Mouse (Mus musculus) G1E (cell line): Measurements from ENCODE around the gene Miox. TPM values are rescaled to one million over a fixed set of nuclear protein-coding genes. Genes with fewer than 3 reads are reported as not detected.

Experiments
- ATAC-seq: 2 replicates; pipeline ENCODE4 v1.8.0; 2016; ENCODE audit warnings: mild to moderate bottlenecking; ENCODE audit not compliant: insufficient number of reproducible peaks, poor library complexity, low FRiP score, severe bottlenecking; ENCODE audit errors: extremely low read depth
- DNase-seq: peaks from one replicate; pipeline ENCODE4 v3.0.0; 2012; ENCODE audit warnings: low spot score
- H3K27me3 ChIP-seq: 2 replicates; pipeline ENCODE4 v1.6.1; 2012; ENCODE audit warnings: mild to moderate bottlenecking, low read length, inconsistent platforms; ENCODE audit not compliant: insufficient read depth
- H3K36me3 ChIP-seq: replicated peaks from 2 replicates; pipeline ENCODE3; 2012; ENCODE audit warnings: mild to moderate bottlenecking, inconsistent platforms
- H3K4me1 ChIP-seq: 2 replicates; pipeline ENCODE4 v1.6.1; 2012; ENCODE audit warnings: low read depth, low read length, inconsistent platforms, mixed read lengths; ENCODE audit not compliant: insufficient read depth
- H3K4me3 ChIP-seq: 2 replicates; pipeline ENCODE4 v1.5.1; 2012; ENCODE audit warnings: low read depth, mild to moderate bottlenecking, inconsistent platforms, low read length, moderate library complexity, mixed read lengths
- H3K9me3 ChIP-seq: replicated peaks from 2 replicates; pipeline ENCODE4 v1.6.1; 2012; ENCODE audit warnings: inconsistent platforms
- CTCF ChIP-seq: IDR thresholded peaks from 2 replicates; pipeline ENCODE4 v1.5.1; 2012; ENCODE audit warnings: low read depth, low read length, inconsistent platforms, mixed read lengths
- GATA1 ChIP-seq: IDR thresholded peaks from 2 replicates; pipeline ENCODE4 v1.6.1; 2012; ENCODE audit warnings: borderline replicate concordance, low read length, inconsistent platforms, mixed read lengths
- GATA2 ChIP-seq: IDR thresholded peaks from 2 replicates; pipeline ENCODE4 v1.6.1; 2012; ENCODE audit warnings: low read depth, low read length, inconsistent platforms, borderline replicate concordance
- POLR2AphosphoS5 ChIP-seq: IDR thresholded peaks from 2 replicates; pipeline ENCODE4 v1.6.1; 2012; ENCODE audit warnings: low read depth, low read length, inconsistent platforms; ENCODE audit not compliant: insufficient replicate concordance
- TAL1 ChIP-seq: conservative IDR thresholded peaks from 2 replicates; pipeline ENCODE4 v1.6.1; 2012; ENCODE audit warnings: low read depth, low read length, inconsistent platforms, mixed read lengths
- polyA plus RNA-seq: library from polyadenylated mRNA; stranded (reverse); fragments of >175 nt; gene quantifications from 2 replicates; pipeline ENCODE4 v1.2.3, GENCODE M21; 2012
- total RNA-seq, 2 experiments: library from RNA; stranded (forward) in 1 of 2; stranded (reverse) in 1 of 2; fragments of 200-1000 nt in 1 of 2; fragments of >200 nt in 1 of 2; fragmentation: Nextera tagmentation in 1 of 2; gene quantifications; 2 replicates each; pipeline ENCODE4 v1.2.3; 2014 to 2017

Gene Miox
- total and polyA plus RNA-seq, 3 experiments, result 0.11 TPM; not detected in 2

DNA sequence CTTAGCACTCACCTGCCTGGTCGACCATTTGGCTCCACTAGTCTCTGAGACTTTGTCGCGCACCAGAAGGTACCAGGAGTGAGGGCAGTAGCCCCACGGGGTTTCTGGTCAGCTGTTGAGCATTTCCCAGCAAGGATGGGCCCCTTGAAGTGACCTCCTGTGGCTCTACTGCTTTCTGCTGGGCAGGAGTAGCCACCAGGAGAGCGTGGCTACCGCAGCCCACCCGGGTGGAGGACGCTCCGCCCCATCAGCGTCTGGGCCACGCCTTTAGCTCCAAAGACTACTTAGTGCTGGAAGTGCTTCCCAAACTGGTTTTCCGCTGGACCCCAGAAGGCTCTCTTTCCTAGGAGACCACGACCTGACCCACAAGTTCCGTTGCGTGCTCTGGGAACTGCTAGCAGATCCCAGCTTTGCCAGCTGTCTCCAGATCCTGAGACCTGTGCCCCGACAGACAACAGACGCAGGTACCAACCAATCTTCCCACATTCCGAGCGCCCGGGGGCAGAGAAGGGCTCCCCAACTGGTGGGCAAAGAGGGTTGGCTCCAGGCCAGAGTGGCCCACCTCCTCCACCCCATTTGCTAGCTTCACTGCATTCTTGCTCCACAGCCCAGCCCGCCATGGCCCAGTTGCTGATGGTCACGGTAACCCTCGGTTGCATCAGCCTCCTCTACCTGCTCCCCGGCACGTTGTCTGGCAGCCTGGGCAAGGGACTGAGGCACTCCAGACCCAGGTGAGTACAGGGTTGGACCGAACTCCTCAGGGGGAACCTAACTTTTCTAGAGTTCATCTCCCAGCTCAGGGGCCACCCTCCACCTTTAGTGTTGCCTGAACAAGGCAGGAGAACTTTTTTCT is 11.3 kb upstream of the Miox start, which contains the start of gene Adm2:
Gene Adm2 (plus strand): TSS at position 51 of the 853 bp plus-strand sequence.
- Histone ChIP-seq H3K4me3 (no peak within 1 kb of the TSS), H3K4me1 (peaks cover 6% of the 10 kb centered on the region; the same call in 1 of the 2 replicates), H3K27me3 (peaks cover 43% of the 10 kb centered on the region), H3K9me3 (no peaks in the 10 kb centered on the region), H3K36me3 (no peaks in the 10 kb centered on the region)
- no peak for TF ChIP-seq CTCF
- ATAC-seq (no peak), DNase-seq (no peak)

DNA sequence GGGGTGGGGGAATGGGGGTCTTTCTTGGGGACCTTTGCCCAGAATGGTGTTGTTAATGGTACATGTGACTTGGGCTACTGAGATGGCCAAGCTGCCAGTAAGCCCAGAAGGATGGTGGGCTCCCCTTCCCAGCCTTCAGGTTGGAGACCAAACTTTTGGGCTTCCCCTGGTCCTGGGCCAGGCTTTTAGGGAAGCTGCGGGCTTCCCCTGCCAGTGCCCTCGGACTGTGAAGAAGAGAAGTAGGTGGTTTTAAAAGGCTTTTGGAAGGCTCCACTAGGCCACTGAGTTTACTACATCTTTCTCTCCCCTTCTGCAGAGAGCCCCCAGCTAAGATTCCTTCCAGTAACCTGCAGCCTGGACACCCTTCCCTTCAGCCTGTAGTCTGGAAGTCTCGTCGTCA is 10.5 kb upstream of the Miox start:
- TF ChIP-seq GATA1 (no peak), GATA2 (no peak), TAL1 (no peak)
- no peak overlapping the region for H3K4me3 ChIP-seq
- no peaks in the 10 kb centered on the region for H3K9me3 ChIP-seq
- no peak for DNase-seq
- H3K36me3 ChIP-seq, result no peaks in the 10 kb centered on the region
- peaks cover 48% of the 10 kb centered on the region for H3K27me3 ChIP-seq
- peaks cover 6% of the 10 kb centered on the region; the same call in 1 of the 2 replicates for H3K4me1 ChIP-seq
- no peak for ATAC-seq

DNA sequence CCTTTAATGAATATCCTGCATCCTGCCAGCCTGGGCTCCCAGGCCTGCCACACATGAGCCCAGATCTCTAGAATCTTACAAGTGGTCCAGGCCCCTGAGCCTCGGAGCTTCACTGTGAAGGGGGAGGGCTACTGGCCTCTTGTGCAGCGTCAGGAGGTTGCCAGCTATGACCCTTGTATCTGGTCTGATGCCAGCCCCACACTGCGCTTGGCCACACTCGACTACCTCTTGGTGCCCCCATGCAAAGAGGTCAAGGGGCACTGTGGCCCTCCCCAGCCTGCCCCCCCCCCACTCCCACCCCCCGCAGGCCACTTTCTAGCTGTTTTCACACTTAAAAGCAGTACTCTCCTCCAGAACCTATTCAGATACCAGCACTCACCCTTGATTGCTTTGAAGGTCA is 7.8 kb upstream of the Miox start:
- TF ChIP-seq GATA2, result no peak
- no peak for TF ChIP-seq POLR2AphosphoS5
- no peak for TF ChIP-seq GATA1
- no peak for TF ChIP-seq CTCF
- no peak for TF ChIP-seq TAL1
- no peak for ATAC-seq

DNA sequence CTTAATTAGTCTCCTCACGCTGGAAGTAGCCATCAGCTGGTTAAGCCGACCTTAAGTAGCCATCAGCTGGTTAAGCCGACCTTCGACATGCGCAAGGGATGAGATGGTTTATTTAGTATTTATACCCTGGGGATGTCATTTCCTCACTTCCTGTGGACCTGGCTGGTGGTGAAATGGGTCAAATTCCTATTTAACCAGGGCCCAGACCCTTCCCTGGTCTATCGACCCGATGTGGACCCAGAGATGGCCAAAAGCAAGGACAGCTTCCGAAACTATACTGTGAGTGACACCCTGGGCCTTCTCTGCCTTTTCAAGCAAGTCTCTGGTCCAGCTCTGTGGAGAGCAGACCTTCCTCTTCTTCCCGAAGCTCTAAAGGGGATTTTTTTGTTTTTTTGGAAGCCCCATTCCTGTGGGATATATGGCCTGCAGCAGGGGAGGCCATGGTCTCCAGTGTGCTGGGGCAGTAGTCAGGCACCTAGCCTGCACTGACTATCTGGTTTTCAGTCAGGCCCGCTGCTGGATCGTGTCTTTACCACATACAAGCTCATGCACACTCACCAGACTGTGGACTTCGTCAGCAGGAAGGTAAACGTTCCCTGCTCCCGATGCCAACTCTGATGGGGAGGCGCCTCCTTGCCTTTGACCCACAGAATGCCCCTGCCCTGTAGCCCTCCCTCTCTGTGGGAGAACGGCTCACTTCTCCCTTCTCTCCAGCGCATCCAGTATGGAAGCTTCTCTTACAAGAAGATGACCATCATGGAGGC is 758 bp downstream of the Miox start:
- H3K4me3 ChIP-seq, result no peak overlapping the region
- no peak for TF ChIP-seq CTCF
- no peak for TF ChIP-seq POLR2AphosphoS5
- TF ChIP-seq GATA1, result no peak
- TF ChIP-seq TAL1, result no peak
- TF ChIP-seq GATA2, result no peak
- no peak for DNase-seq
- H3K9me3 ChIP-seq, result no peaks in the 10 kb centered on the region
- H3K36me3 ChIP-seq, result no peaks in the 10 kb centered on the region
- H3K27me3 ChIP-seq, result peaks cover 27% of the 10 kb centered on the region
- no peak for ATAC-seq
- peaks cover 5% of the 10 kb centered on the region for H3K4me1 ChIP-seq

More for the DNA sequence above, 7.8 kb upstream of the Miox start:
- Histone ChIP-seq H3K4me1 (no peaks in the 10 kb centered on the region; the same call in 1 of the 2 replicates), H3K9me3 (no peaks in the 10 kb centered on the region), H3K36me3 (no peaks in the 10 kb centered on the region), H3K4me3 (no peak overlapping the region), H3K27me3 (peaks cover 41% of the 10 kb centered on the region)
- no peak for DNase-seq

- DNase-seq (no peak), ATAC-seq (no peak)
- TF ChIP-seq TAL1, result no peak
- no peak for TF ChIP-seq POLR2AphosphoS5
- no peak for TF ChIP-seq GATA2
- TF ChIP-seq GATA1, result no peak
- TF ChIP-seq CTCF, result no peak
- H3K4me1 ChIP-seq, result peaks cover 7% of the 10 kb centered on the region
- peaks cover 32% of the 10 kb centered on the region for H3K27me3 ChIP-seq
- H3K4me3 ChIP-seq, result no peak overlapping the region
- no peaks in the 10 kb centered on the region for H3K36me3 ChIP-seq
- H3K9me3 ChIP-seq, result no peaks in the 10 kb centered on the region
These were observed 2.2 kb downstream of the Miox start for GRCm38 (mm10) chr15:89336422-89336821.

GRCm38 (mm10) chr15:89339696-89340095 is 5.5 kb downstream of the Miox start:
- Histone ChIP-seq H3K4me1 (peaks cover 7% of the 10 kb centered on the region), H3K36me3 (no peaks in the 10 kb centered on the region), H3K4me3 (peak overlapping the region; percentile 13; the same call in 1 of the 2 replicates), H3K9me3 (no peaks in the 10 kb centered on the region), H3K27me3 (peaks cover 26% of the 10 kb centered on the region)
- ATAC-seq (no peak), DNase-seq (no peak)
- TF ChIP-seq GATA2 (no peak), CTCF (no peak), TAL1 (no peak), GATA1 (no peak), POLR2AphosphoS5 (no peak)
